35 mouse cellular contexts compared by ENCODE assay signal in the genomic region with DNA sequence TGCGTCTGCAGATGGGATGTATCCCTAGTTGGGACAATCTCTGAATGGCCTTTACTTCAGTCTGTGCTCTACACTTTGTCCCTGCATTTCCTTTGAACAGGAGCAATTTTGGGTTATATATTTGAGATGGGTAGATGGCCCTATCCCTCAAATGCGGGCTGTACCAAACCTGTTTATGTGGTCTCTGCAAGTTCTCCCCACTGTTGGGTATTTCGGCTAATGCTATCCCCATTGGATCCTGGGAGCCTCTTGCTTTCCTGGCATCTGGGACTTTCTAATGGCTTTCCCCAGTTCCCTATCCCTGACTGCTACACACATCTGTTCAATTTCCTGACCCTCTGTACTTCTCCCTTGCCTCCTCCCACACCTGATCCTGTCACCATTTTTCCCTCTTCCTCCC.
"Had no signal": no experiment of that assay in that cellular context is flagged by ENCODE, and none has a peak within 500 bp of the region (broad histone marks: within the 10 kb centered on the region; RNA-seq: fewer than 3 reads in every experiment).

No protein-coding gene starts in this region.

- H3K36me3 ChIP-seq: heart, embryonic 10.5 days; heart, embryonic 12.5 days; heart, embryonic 13.5 days; heart, embryonic 15.5 days; hindbrain, embryonic 10.5 days; hindbrain, embryonic 12.5 days; hindbrain, embryonic 13.5 days; hindbrain, embryonic 15.5 days; intestine, embryonic 15.5 days; kidney, embryonic 15.5 days had no signal

- H3K9me3 ChIP-seq: heart, embryonic 10.5 days; heart, embryonic 12.5 days; heart, embryonic 13.5 days; heart, embryonic 15.5 days; hindbrain, embryonic 10.5 days; hindbrain, embryonic 12.5 days; hindbrain, embryonic 13.5 days; hindbrain, embryonic 15.5 days; intestine, embryonic 15.5 days; kidney, embryonic 15.5 days had no signal

- H3K4me3 ChIP-seq: heart, embryonic 10.5 days; heart, embryonic 12.5 days; heart, embryonic 13.5 days; heart, embryonic 15.5 days; hindbrain, embryonic 10.5 days; hindbrain, embryonic 12.5 days; hindbrain, embryonic 13.5 days; hindbrain, embryonic 15.5 days; intestine, embryonic 15.5 days; kidney, embryonic 15.5 days; layer of hippocampus, adult 2 months had no signal

- H3K4me1 ChIP-seq: heart, embryonic 10.5 days; heart, embryonic 12.5 days; heart, embryonic 13.5 days; heart, embryonic 15.5 days; hindbrain, embryonic 10.5 days; hindbrain, embryonic 12.5 days; hindbrain, embryonic 13.5 days; hindbrain, embryonic 15.5 days; intestine, embryonic 15.5 days; kidney, embryonic 15.5 days had no signal

- DNase-seq: heart, postnatal 10 days; heart, postnatal 14 days; heart, postnatal 36 days; heart, postnatal 4 days; kidney, adult 11 months; kidney, adult 18-20 months; kidney, adult 2 months; kidney, adult 8-10 months; kidney, adult 9 months; kidney, postnatal 10 days; kidney, postnatal 14 days; kidney, postnatal 25 days; kidney, postnatal 36 days; kidney, postnatal 4 days; layer of hippocampus, adult 9-11 months; layer of hippocampus, postnatal 36 days had no signal

- H3K27me3 ChIP-seq: heart, embryonic 12.5 days; heart, embryonic 13.5 days; heart, embryonic 15.5 days; hindbrain, embryonic 12.5 days; hindbrain, embryonic 13.5 days; hindbrain, embryonic 15.5 days; intestine, embryonic 15.5 days; kidney, embryonic 15.5 days had no signal

- ATAC-seq: hindbrain, embryonic 16.5 days; hindbrain, postnatal 0 days; inflammation-experienced regulatory T-cells, adult 6 months; intestine, embryonic 15.5 days; intestine, embryonic 16.5 days; intestine, postnatal 0 days had no signal

- H3K4me2 ChIP-seq: heart, embryonic 11.5 days; heart, embryonic 12.5 days; heart, embryonic 13.5 days; heart, embryonic 15.5 days; hindbrain, embryonic 12.5 days; hindbrain, embryonic 13.5 days; hindbrain, embryonic 14.5 days; hindbrain, embryonic 15.5 days; intestine, embryonic 15.5 days; kidney, embryonic 15.5 days had no signal

- H3K9ac ChIP-seq: heart, embryonic 12.5 days; heart, embryonic 13.5 days; heart, embryonic 15.5 days; hindbrain, embryonic 12.5 days; hindbrain, embryonic 13.5 days; hindbrain, embryonic 14.5 days; hindbrain, embryonic 15.5 days; intestine, embryonic 15.5 days; kidney, embryonic 15.5 days had no signal

- H3K27ac ChIP-seq: heart, embryonic 10.5 days; heart, embryonic 13.5 days; heart, embryonic 15.5 days; hindbrain, embryonic 10.5 days; hindbrain, embryonic 12.5 days; hindbrain, embryonic 13.5 days; hindbrain, embryonic 14.5 days; hindbrain, embryonic 15.5 days; hindbrain, postnatal 0 days; intestine, embryonic 15.5 days; kidney, embryonic 15.5 days; kidney, postnatal 0 days; layer of hippocampus, adult 2 months had no signal
